Mouse (Mus musculus): ENCODE results near the gene Pbrm1. TPM values are rescaled to one million over a fixed set of nuclear protein-coding genes. Genes with fewer than 3 reads are reported as not detected.
A peak's percentile ranks its signal among the peaks of the same experiment; 100 is the strongest.

Pbrm1 gene
- polyA plus RNA-seq, 1 experiment from 2014 or later: 89.0 TPM

GRCm38 (mm10) chr14:31134015-31135000 is 115.4 kb downstream of the Pbrm1 start:
- H3K9ac ChIP-seq (ENCODE audit: low read length): no peak overlapping the region
- peaks cover 19 to 27% of the 10 kb centered on the region in 2 experiments for H3K4me1 ChIP-seq (ENCODE audit: control insufficient read depth in 2 of 2, insufficient read depth in 2 of 2, low read length in 2 of 2)

GRCm38 (mm10) chr14:31135495-31136410 is 116.8 kb downstream of the Pbrm1 start:
- ATAC-seq (ENCODE audit: insufficient number of reproducible peaks, insufficient read depth, low FRiP score, low read depth): no peak

More at GRCm38 (mm10) chr14:31134015-31135000, 115.4 kb downstream of the Pbrm1 start:
- WGBS: 85% methylated on average over 25 of the region's 25 CpGs
- Histone ChIP-seq H3K36me3 (ENCODE audit: control insufficient read depth, insufficient read depth, low read length) (peaks cover 51% of the 10 kb centered on the region), H3K9me3 (ENCODE audit: control insufficient read depth, low read length) (no peaks in the 10 kb centered on the region), H3K27ac (replicated peaks in 1 of 2; ENCODE audit: control insufficient read depth in 1 of 2, insufficient read depth in 1 of 2, low read depth in 2 of 2, low read length in 2 of 2) (no peak overlapping the region), H3K4me3 (ENCODE audit: control insufficient read depth in 1 of 2, insufficient read depth in 1 of 2, low read depth in 1 of 2, low read length in 2 of 2) (no peak overlapping the region), H3K27me3 (ENCODE audit: control insufficient read depth, insufficient read depth, low read length) (no peaks in the 10 kb centered on the region), H3K4me2 (ENCODE audit: low read length) (no peak overlapping the region)
- ATAC-seq (ENCODE audit: insufficient number of reproducible peaks, insufficient read depth, low FRiP score, low read depth): no peak

GRCm38 (mm10) chr14:31136411-31137280 is 117.7 kb downstream of the Pbrm1 start:
- Histone ChIP-seq H3K27me3 (ENCODE audit: control insufficient read depth, insufficient read depth, low read length) (no peaks in the 10 kb centered on the region), H3K9ac (ENCODE audit: low read length) (no peak overlapping the region), H3K4me3 (ENCODE audit: control insufficient read depth in 1 of 2, insufficient read depth in 1 of 2, low read depth in 1 of 2, low read length in 2 of 2) (no peak overlapping the region), H3K36me3 (ENCODE audit: control insufficient read depth, insufficient read depth, low read length) (peaks cover 73% of the 10 kb centered on the region), H3K4me2 (ENCODE audit: low read length) (no peak overlapping the region), H3K27ac (replicated peaks in 1 of 2; ENCODE audit: control insufficient read depth in 1 of 2, insufficient read depth in 1 of 2, low read depth in 2 of 2, low read length in 2 of 2) (peak overlapping the region in 1 of 2 experiments; percentile 47; a peak in 1 of 4 replicates), H3K4me1 (ENCODE audit: control insufficient read depth in 2 of 2, insufficient read depth in 2 of 2, low read length in 2 of 2) (peaks cover 11 to 18% of the 10 kb centered on the region in 2 experiments), H3K9me3 (ENCODE audit: control insufficient read depth, low read length) (no peaks in the 10 kb centered on the region)
- no peak for ATAC-seq (ENCODE audit: insufficient number of reproducible peaks, insufficient read depth, low FRiP score, low read depth)
- WGBS: 81% methylated on average over 26 of the region's 26 CpGs

More at GRCm38 (mm10) chr14:31135495-31136410, 116.8 kb downstream of the Pbrm1 start:
- H3K27ac ChIP-seq (replicated peaks in 1 of 2; ENCODE audit: control insufficient read depth in 1 of 2, insufficient read depth in 1 of 2, low read depth in 2 of 2, low read length in 2 of 2): no peak overlapping the region
- no peak overlapping the region for H3K4me3 ChIP-seq (ENCODE audit: control insufficient read depth in 1 of 2, insufficient read depth in 1 of 2, low read depth in 1 of 2, low read length in 2 of 2)
- H3K4me2 ChIP-seq (ENCODE audit: low read length): no peak overlapping the region
- H3K9ac ChIP-seq (ENCODE audit: low read length): no peak overlapping the region
- H3K27me3 ChIP-seq (ENCODE audit: control insufficient read depth, insufficient read depth, low read length): no peaks in the 10 kb centered on the region
- peaks cover 65% of the 10 kb centered on the region for H3K36me3 ChIP-seq (ENCODE audit: control insufficient read depth, insufficient read depth, low read length)
- 93% methylated on average over 34 of the region's 34 CpGs for WGBS
- H3K9me3 ChIP-seq (ENCODE audit: control insufficient read depth, low read length): no peaks in the 10 kb centered on the region
- peaks cover 11 to 19% of the 10 kb centered on the region in 2 experiments for H3K4me1 ChIP-seq (ENCODE audit: control insufficient read depth in 2 of 2, insufficient read depth in 2 of 2, low read length in 2 of 2)

- no peak overlapping the region for H3K9ac ChIP-seq (ENCODE audit: low read length)
- ATAC-seq (ENCODE audit: insufficient number of reproducible peaks, insufficient read depth, low FRiP score, low read depth): no peak
- no peaks in the 10 kb centered on the region for H3K9me3 ChIP-seq (ENCODE audit: control insufficient read depth, low read length)
- H3K27ac ChIP-seq (replicated peaks in 1 of 2; ENCODE audit: control insufficient read depth in 1 of 2, insufficient read depth in 1 of 2, low read depth in 2 of 2, low read length in 2 of 2): peak overlapping the region in 1 of 2 experiments; percentile 47; a peak in 2 of 4 replicates
- H3K4me3 ChIP-seq (ENCODE audit: control insufficient read depth in 1 of 2, insufficient read depth in 1 of 2, low read depth in 1 of 2, low read length in 2 of 2): no peak overlapping the region
- H3K4me2 ChIP-seq (ENCODE audit: low read length): no peak overlapping the region
- peaks cover 79% of the 10 kb centered on the region for H3K36me3 ChIP-seq (ENCODE audit: control insufficient read depth, insufficient read depth, low read length)
- H3K4me1 ChIP-seq (ENCODE audit: control insufficient read depth in 2 of 2, insufficient read depth in 2 of 2, low read length in 2 of 2): peaks cover 7 to 12% of the 10 kb centered on the region in 2 experiments; a peak in 3 of 4 replicates
- no peaks in the 10 kb centered on the region for H3K27me3 ChIP-seq (ENCODE audit: control insufficient read depth, insufficient read depth, low read length)
- WGBS: 79% methylated on average over 10 of the region's 10 CpGs
These were observed 118.3 kb downstream of the Pbrm1 start for GRCm38 (mm10) chr14:31137281-31137595.

DNA sequence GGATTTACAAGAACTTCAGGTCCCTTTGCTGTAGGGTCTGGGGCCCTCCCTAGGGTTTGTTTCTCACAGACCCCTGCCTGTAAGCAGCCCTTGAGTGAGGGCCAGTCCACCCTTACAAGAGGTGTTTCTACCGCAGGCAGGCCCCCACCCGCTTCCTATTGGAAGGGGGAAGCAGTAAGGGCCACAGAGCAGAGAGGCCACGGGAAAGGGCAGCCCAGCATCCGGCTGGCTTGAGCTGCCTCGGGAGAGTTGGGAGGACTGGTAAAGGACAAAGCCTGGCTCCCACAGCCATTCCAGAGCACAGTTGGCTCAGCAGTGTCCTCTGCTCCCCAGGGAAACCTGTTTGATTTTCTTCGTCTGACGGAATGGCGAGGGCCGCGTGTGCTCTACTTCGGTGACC is 118.9 kb downstream of the Pbrm1 start:
- Histone ChIP-seq H3K4me2 (ENCODE audit: low read length) (no peak overlapping the region), H3K27ac (replicated peaks in 1 of 2; ENCODE audit: control insufficient read depth in 1 of 2, insufficient read depth in 1 of 2, low read depth in 2 of 2, low read length in 2 of 2) (peak overlapping the region; percentile 36 to 47; a peak in 3 of 4 replicates), H3K36me3 (ENCODE audit: control insufficient read depth, insufficient read depth, low read length) (peaks cover 84% of the 10 kb centered on the region), H3K4me3 (ENCODE audit: control insufficient read depth in 1 of 2, insufficient read depth in 1 of 2, low read depth in 1 of 2, low read length in 2 of 2) (no peak overlapping the region), H3K9me3 (ENCODE audit: control insufficient read depth, low read length) (0 out of 2 replicates have a peak, but pooled peaks cover 3% of the 10 kb centered on the region), H3K4me1 (ENCODE audit: control insufficient read depth in 2 of 2, insufficient read depth in 2 of 2, low read length in 2 of 2) (peaks cover 4 to 6% of the 10 kb centered on the region in 2 experiments; a peak in 3 of 4 replicates), H3K27me3 (ENCODE audit: control insufficient read depth, insufficient read depth, low read length) (no peaks in the 10 kb centered on the region), H3K9ac (ENCODE audit: low read length) (0 out of 2 replicates have a peak overlapping the region, but pooled peaks have one; percentile 3)
- ATAC-seq (ENCODE audit: insufficient number of reproducible peaks, insufficient read depth, low FRiP score, low read depth): no peak
- WGBS: 72% methylated on average over 11 of the region's 11 CpGs

DNA sequence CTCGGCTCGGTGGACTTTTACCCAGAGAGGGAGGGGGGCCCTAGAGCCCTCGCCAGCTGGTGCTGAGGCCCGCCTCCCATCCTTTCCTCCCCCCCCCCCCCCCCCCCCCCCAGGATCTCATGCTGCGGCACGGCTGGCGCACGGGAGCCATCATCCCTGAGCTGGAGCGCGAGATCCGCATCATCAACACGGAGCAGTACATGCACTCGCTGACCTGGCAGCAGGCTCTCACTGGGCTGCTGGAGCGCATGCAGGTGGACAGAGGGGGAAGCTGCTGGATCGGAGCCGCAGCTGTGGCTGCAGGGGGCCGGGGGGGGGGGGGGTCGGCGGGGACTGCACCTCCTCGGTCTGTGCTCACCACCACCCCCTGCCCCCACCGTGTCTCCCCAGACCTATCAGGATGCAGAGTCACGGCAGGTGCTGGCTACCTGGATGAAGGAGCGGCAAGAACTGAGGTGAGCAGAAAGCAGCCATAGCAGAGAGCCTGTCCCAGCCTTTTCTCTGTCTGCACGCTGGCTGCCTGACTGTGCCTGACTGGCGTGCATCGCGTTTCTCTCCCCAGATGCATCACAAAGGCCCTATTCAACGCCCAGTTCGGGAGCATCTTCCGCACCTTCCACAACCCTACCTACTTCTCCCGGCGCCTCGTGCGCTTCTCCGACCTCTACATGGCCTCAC is 119.4 kb downstream of the Pbrm1 start:
- Histone ChIP-seq H3K4me1 (ENCODE audit: control insufficient read depth in 2 of 2, insufficient read depth in 2 of 2, low read length in 2 of 2) (peaks cover 0 to under 1% of the 10 kb centered on the region in 2 experiments; a peak in 2 of 4 replicates), H3K27me3 (ENCODE audit: control insufficient read depth, insufficient read depth, low read length) (no peaks in the 10 kb centered on the region), H3K4me3 (ENCODE audit: control insufficient read depth in 1 of 2, insufficient read depth in 1 of 2, low read depth in 1 of 2, low read length in 2 of 2) (no peak overlapping the region), H3K9ac (ENCODE audit: low read length) (no peak overlapping the region), H3K9me3 (ENCODE audit: control insufficient read depth, low read length) (0 out of 2 replicates have a peak, but pooled peaks cover 3% of the 10 kb centered on the region), H3K36me3 (ENCODE audit: control insufficient read depth, insufficient read depth, low read length) (peaks cover 84% of the 10 kb centered on the region), H3K4me2 (ENCODE audit: low read length) (no peak overlapping the region), H3K27ac (replicated peaks in 1 of 2; ENCODE audit: control insufficient read depth in 1 of 2, insufficient read depth in 1 of 2, low read depth in 2 of 2, low read length in 2 of 2) (peak overlapping the region in 1 of 2 experiments; percentile 47; a peak in 1 of 4 replicates)
- 85% methylated on average over 26 of the region's 35 CpGs for WGBS
- ATAC-seq (ENCODE audit: insufficient number of reproducible peaks, insufficient read depth, low FRiP score, low read depth): no peak
